Mouse (Mus musculus): ENCODE data around the gene Man1c1. TPM values are rescaled to one million over a fixed set of nuclear protein-coding genes. Genes with fewer than 3 reads are reported as not detected.

The Man1c1 gene
- polyA plus RNA-seq (2015; fragmentation: Nextera tagmentation; extraction: Ambion mirVana): 3.0 and 3.3 TPM in 2 replicates

DNA sequence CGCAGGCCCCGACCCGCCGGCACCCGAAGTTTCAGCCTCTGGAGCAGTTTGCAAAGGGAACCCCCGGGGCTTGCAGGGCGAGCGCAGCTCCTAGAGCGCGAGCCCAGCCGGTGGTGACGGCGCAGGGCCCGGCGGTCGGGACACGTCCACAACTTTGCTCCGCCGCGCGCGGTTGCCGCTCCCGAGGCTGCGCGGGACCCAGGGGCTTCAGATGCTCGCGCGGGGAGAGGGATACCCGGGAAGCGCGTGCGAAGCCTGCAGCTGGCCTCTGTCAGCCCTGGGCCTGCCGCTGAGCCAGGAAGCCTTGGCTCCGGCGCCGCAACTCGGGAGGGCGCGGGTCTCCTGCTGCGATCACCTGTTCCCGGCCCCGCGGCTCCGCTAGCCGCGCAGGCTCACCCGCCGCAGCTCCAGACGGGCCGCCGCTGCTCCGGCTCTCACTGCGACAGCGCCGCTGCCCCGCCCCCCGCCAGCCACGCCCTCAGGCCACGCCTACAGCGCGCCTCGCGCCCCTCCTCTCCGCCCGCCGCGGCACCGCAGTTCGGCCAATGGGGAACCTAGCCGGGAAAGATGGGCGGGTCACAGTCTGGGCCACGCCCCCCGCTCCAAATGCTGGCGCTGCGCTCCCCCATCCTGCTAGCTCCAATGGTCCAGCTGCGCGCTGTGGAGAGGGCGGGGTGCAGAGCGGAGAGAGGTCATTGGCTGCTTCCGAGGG lies at the start of gene Man1c1:
Gene Man1c1 (minus strand): TSS at position 456 of the 712 bp plus-strand sequence.
- Histone ChIP-seq H3K9ac (peak within 1 kb of the TSS; percentile 55), H3K27me3 (peaks cover 27% of the 10 kb centered on the region; the same call in 1 of the 2 replicates), H3K4me1 (peaks cover 28% of the 10 kb centered on the region), H3K4me3 (peak within 1 kb of the TSS; percentile 59), H3K4me2 (peak within 1 kb of the TSS; percentile 100), H3K9me3 (no peaks in the 10 kb centered on the region), H3K36me3 (no peaks in the 10 kb centered on the region), H3K27ac (0 out of 2 replicates have a peak within 1 kb of the TSS, but pooled peaks have one; percentile 22)
- ATAC-seq (ENCODE audit: borderline replicate concordance, extremely low read depth, low FRiP score, low TSS enrichment): peak; percentile 96
- WGBS: under 1% methylated on average over 70 of the region's 81 CpGs

DNA sequence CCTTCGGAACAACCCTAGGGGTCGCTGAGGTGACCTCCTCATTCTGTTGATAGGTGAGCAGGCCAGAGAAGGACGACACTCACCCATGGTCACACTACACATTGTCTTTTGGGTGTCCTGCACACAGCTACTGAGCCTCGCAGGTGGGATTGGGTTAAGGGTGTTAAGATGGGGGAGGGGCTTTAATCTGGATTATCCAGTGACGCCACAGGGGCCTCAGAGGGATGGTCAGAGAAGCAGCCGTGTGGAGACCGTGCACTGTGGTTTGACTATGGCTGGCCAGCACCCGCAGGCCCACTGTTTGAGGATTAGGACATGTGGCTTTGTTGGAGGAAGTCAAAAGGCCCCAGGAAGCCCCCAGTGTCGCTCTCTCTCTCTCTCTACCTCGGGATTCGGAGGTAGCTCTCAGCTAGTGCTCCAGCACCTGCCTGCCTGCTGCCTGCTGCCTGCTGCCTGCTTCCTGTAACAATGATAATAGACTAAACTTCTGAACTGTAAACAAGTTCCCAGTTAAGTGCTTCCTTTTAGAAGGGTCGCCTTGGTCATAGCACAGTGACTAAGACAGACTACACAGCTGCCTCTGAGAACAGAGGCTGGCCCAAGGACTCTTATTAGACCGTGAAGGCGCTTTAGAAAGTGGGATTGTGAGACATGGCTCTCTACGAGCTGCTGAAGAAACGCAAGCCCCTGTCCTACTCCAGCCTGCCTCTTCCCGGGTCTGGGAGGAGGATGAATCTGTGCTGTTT lies 49.6 kb upstream of the Man1c1 start:
- peaks cover 10% of the 10 kb centered on the region; the same call in 1 of the 2 replicates for H3K36me3 ChIP-seq
- 0 out of 2 replicates have a peak overlapping the region, but pooled peaks have one; percentile 8 for H3K9ac ChIP-seq
- H3K4me3 ChIP-seq: no peak overlapping the region
- H3K4me1 ChIP-seq: peaks cover 50% of the 10 kb centered on the region
- peak; percentile 11; the same call in 1 of the 2 replicates for ATAC-seq (ENCODE audit: borderline replicate concordance, extremely low read depth, low FRiP score, low TSS enrichment)
- no peaks in the 10 kb centered on the region for H3K9me3 ChIP-seq
- 36% methylated on average over 17 of the region's 17 CpGs for WGBS
- H3K27ac ChIP-seq: peak overlapping the region; percentile 51
- no peaks in the 10 kb centered on the region for H3K27me3 ChIP-seq
- no peak overlapping the region for H3K4me2 ChIP-seq

DNA sequence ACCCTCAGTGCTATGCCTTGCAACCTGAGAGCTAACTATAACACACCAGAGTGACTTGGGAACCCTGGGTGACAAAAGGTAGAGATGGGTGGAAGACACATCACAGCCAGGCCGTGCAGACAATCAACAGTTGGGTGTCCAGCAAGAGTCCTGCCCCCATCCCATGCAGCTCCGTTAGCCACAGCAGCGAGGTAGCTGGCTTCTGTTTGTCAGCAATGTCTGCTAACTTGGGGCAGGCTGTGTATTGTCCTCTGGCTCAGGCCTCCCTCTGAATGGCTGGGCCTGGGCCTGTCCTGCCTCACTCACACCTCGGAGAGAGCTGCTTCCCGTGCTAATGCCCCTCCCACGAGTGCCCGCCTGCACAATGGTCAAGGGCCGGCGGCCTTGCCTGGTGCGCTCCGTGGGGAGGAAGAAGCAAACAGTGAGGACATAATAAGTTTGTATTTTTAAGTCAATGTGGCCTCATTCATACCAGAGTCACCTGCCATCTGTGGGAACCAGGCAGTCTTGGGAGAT lies 48.9 kb upstream of the Man1c1 start:
- 0 out of 2 replicates have a peak, but pooled peaks have one; percentile 21 for ATAC-seq (ENCODE audit: borderline replicate concordance, extremely low read depth, low FRiP score, low TSS enrichment)
- peaks cover 44% of the 10 kb centered on the region for H3K4me1 ChIP-seq

DNA sequence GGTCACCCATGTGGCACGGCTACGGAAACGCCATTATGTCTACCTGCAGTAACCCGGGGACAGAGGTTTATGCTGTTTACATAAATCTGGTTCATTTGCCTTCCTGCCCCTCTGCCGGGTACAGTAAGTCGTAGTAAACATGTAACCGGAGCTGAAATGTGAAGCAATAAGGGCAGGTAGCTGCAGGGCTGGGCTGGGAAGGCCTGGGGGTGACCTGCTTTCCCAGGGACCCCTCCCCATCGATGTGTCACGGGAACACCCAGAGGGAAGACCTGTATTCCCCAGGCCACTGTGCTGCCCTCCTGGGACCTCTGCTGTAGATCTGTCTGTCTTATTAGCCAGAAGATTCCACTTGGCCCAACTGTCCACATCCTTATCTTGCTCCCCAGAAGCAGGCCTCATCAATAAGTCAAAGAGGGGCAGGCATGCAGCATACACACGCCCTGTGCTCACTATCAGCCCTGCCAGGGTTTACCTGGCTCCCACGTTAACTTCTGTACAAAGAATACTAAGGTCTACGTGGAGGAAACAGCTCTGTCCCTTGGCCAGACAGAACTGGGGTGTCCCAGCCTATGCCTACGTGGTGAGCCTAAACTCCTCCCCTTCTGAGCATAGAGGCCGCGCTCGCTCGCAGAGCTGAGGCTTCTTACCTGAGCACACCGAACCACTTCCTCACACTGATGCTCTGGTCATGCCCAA lies 47.7 kb upstream of the Man1c1 start:
- peaks cover 28% of the 10 kb centered on the region; the same call in 1 of the 2 replicates for H3K36me3 ChIP-seq
- H3K27ac ChIP-seq: no peak overlapping the region
- H3K9ac ChIP-seq: no peak overlapping the region
- no peaks in the 10 kb centered on the region for H3K27me3 ChIP-seq
- no peaks in the 10 kb centered on the region for H3K9me3 ChIP-seq
- H3K4me3 ChIP-seq: no peak overlapping the region
- ATAC-seq (ENCODE audit: borderline replicate concordance, extremely low read depth, low FRiP score, low TSS enrichment): no peak
- H3K4me1 ChIP-seq: peaks cover 44% of the 10 kb centered on the region
- WGBS: 80% methylated on average over 18 of the region's 18 CpGs
- H3K4me2 ChIP-seq: no peak overlapping the region

More for the DNA sequence above, 48.9 kb upstream of the Man1c1 start:
- no peaks in the 10 kb centered on the region for H3K27me3 ChIP-seq
- H3K9me3 ChIP-seq: no peaks in the 10 kb centered on the region
- no peak overlapping the region for H3K4me2 ChIP-seq
- peaks cover 17% of the 10 kb centered on the region; the same call in 1 of the 2 replicates for H3K36me3 ChIP-seq
- 36% methylated on average over 11 of the region's 11 CpGs for WGBS
- H3K27ac ChIP-seq: peak overlapping the region; percentile 29; the same call in 1 of the 2 replicates
- no peak overlapping the region for H3K9ac ChIP-seq
- H3K4me3 ChIP-seq: no peak overlapping the region

DNA sequence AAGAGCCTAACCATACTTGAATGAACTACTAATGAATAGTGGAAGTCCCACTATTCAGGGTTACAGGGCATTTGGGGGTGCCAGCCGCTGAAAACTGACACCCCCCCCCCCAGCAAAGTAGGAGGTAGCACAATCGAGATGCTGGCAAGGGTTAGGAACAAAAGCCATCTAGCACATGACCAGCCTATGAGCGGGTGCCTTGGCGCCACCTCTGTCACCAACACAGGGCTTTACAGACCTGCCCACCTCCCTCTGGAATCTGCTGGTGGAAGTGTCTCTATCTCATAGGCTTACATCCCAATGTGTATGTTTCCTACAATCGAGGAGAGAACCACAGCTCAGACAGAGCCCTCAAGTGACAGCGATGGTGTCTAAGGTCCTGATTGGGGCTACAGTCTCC lies 46.7 kb upstream of the Man1c1 start:
- H3K4me2 ChIP-seq: no peak overlapping the region

DNA sequence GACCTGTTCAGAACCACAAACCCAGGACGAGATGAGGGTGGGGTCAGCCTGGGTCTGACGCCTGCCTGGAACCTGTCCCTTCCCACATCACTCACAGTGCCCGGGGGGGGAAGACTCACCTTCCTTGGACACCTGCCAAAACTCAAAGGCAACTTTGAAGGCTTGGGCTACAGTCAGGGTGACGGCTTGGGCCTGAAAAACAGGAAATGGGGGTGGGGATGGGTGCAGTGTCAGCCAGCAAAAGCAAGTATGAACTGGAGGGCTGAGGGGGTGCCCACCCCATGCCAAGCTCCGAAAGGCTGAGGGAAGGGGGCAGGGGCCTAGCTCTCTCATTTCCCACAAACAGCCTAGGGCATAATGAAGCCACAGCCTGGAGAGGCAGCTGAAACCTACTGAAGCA lies 46.2 kb upstream of the Man1c1 start:
- H3K4me2 ChIP-seq: no peak overlapping the region
- 25% methylated on average over 5 of the region's 5 CpGs for WGBS
- no peak for ATAC-seq (ENCODE audit: borderline replicate concordance, extremely low read depth, low FRiP score, low TSS enrichment)
- peak overlapping the region; percentile 42; the same call in 1 of the 2 replicates for H3K27ac ChIP-seq
- H3K27me3 ChIP-seq: no peaks in the 10 kb centered on the region
- peaks cover 44% of the 10 kb centered on the region for H3K36me3 ChIP-seq
- no peak overlapping the region for H3K9ac ChIP-seq
- no peaks in the 10 kb centered on the region for H3K9me3 ChIP-seq
- peaks cover 34% of the 10 kb centered on the region for H3K4me1 ChIP-seq
- H3K4me3 ChIP-seq: no peak overlapping the region

More for the DNA sequence above, 46.7 kb upstream of the Man1c1 start:
- 75% methylated on average over 6 of the region's 6 CpGs for WGBS
- no peak for ATAC-seq (ENCODE audit: borderline replicate concordance, extremely low read depth, low FRiP score, low TSS enrichment)
- Histone ChIP-seq H3K9me3 (no peaks in the 10 kb centered on the region), H3K36me3 (peaks cover 38% of the 10 kb centered on the region), H3K27me3 (no peaks in the 10 kb centered on the region), H3K27ac (peak overlapping the region; percentile 42; the same call in 1 of the 2 replicates), H3K4me3 (no peak overlapping the region), H3K9ac (no peak overlapping the region), H3K4me1 (peaks cover 39% of the 10 kb centered on the region)

DNA sequence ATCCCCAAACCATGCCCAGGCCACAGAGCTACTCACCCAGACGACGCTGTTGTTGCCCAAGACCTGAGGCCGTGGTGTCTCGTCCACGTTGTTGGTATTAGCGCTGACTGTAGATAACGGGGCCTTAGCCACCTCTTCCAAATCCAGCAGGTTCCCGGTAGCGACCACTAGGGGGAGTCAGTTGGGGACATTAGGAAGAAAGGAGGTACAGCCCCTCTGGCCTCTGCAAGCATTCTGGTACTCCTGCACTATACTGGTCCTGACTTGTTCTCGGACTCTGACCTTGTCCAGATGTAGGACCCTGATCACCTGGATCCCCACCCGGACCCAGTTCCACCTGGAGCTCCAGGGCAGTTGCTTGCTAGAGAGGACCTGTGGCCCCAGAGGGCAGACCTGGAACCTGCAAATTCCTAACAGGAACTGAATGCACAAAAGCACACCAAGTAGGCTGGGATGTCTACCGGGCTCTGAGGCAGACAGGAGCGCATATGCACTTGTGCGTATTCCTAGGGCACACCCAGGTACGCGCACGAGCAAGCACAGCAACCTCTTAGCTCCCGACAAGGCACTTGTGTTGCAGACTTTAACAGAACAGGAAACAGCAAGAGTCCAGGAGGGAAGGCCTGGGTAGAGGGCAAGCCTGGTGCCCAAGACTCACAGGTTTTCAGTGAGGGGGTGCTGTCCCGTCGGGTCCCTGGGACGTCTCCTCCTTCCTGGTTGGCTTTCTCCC lies 45.4 kb upstream of the Man1c1 start:
- Histone ChIP-seq H3K4me3 (no peak overlapping the region), H3K36me3 (peaks cover 45% of the 10 kb centered on the region), H3K9me3 (no peaks in the 10 kb centered on the region), H3K27ac (peak overlapping the region; percentile 15), H3K9ac (no peak overlapping the region), H3K4me2 (no peak overlapping the region), H3K27me3 (no peaks in the 10 kb centered on the region), H3K4me1 (peaks cover 26% of the 10 kb centered on the region)
- WGBS: 59% methylated on average over 21 of the region's 21 CpGs
- ATAC-seq (ENCODE audit: borderline replicate concordance, extremely low read depth, low FRiP score, low TSS enrichment): no peak

DNA sequence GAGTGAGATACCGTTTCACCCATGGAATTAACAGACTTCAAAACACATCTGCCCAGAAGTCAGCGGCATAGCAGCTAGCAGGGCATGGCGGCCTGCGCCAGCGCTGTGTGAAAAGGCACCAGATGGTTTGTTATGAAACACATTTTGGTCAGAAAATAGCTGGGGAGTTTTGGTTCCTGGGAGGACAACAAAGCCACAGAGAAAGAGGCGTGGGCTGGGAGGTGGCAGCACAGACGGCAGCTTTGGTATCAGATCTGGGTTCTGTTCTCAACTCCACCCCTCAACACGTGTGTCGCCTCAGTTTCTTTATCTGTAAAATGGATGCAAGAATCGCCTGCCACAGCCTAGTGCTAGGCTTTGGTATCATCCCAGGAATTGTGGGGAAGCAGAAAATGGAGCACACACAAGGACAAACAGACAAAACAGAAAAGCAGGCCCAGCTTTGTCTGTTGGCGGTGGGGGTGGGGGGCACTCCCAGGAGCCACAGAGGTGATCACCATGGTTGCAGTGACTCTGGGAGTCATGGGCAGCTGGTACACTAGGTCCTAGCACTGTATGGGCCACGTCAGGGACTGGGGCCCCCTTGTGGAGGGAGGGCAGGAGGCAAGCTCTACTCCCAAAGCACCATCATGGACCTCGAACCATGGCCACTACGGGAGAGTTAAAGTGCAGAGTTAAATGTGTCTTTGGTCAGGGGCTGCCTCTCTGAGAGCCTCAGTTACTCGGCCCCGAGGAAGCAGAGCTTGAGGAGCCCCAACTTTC lies 42.0 kb upstream of the Man1c1 start:
- 84% methylated on average over 16 of the region's 16 CpGs for WGBS
- Histone ChIP-seq H3K9me3 (no peaks in the 10 kb centered on the region), H3K4me3 (no peak overlapping the region), H3K27me3 (no peaks in the 10 kb centered on the region), H3K4me1 (peaks cover 8% of the 10 kb centered on the region), H3K36me3 (peaks cover 45% of the 10 kb centered on the region), H3K4me2 (no peak overlapping the region), H3K27ac (no peak overlapping the region), H3K9ac (no peak overlapping the region)
- ATAC-seq (ENCODE audit: borderline replicate concordance, extremely low read depth, low FRiP score, low TSS enrichment): no peak

DNA sequence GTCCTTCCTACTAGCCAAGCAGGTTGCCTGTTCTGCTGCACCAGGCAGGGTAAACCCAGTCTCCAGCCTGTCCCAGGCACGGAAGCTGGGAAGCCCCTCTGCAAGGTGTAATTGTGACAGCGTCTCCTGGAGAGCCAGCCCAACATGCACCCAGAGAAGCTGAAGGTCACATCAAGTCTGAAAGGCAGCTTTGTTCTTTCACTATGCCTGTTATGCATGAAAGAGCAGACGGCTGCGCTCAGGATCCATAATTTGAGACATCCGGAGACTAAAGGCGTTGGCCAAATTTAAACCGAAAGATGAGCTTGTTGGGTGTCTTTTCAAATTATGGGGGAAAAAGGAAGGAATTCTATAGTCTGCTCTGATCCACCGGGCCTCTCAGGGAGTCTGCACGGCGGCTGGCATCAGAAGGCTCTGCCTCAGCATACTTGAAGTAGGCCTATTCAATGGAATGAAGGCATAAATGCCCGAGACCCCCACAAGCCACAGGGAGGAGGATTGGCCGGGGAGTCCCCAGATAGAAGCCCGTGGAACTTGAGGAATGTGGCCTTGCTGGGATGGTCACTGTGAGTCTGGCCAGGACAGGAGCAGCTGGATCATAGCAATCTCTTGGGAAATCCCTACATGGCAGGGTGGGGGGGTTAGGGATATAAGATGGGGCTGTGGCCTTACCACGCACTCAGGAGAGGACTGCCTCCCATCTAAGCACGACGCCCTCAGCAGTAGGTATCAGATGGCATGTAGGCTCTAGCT lies 40.0 kb upstream of the Man1c1 start:
- H3K27ac ChIP-seq: no peak overlapping the region
- WGBS: 59% methylated on average over 16 of the region's 16 CpGs
- ATAC-seq (ENCODE audit: borderline replicate concordance, extremely low read depth, low FRiP score, low TSS enrichment): no peak

DNA sequence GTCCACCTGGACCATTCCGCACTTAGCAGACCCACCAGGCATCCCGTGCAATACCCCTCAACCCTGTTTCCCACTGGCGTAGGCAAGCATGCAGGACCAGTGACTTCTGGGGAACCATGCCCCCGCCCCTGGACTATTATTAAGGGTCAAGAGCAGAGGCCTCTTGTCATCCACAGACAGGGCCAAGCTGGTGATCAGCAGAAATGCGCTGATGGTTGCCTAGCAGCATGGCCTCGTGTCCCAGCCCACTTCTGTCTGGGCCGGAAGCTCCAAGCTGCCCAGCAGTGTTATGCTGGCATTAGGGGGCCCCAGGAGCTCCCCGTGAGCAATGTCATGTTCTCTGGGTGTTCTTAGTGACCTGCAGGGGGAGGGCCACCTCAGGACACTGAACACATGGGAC lies 37.9 kb upstream of the Man1c1 start:
- ATAC-seq (ENCODE audit: borderline replicate concordance, extremely low read depth, low FRiP score, low TSS enrichment): no peak
- Histone ChIP-seq H3K27me3 (no peaks in the 10 kb centered on the region), H3K36me3 (peaks cover 18% of the 10 kb centered on the region), H3K4me2 (no peak overlapping the region), H3K27ac (no peak overlapping the region), H3K4me3 (no peak overlapping the region), H3K9ac (no peak overlapping the region), H3K4me1 (no peaks in the 10 kb centered on the region), H3K9me3 (no peaks in the 10 kb centered on the region)
- 60% methylated on average over 8 of the region's 8 CpGs for WGBS

More for the DNA sequence above, 40.0 kb upstream of the Man1c1 start:
- Histone ChIP-seq H3K9ac (no peak overlapping the region), H3K4me2 (no peak overlapping the region), H3K4me1 (no peaks in the 10 kb centered on the region), H3K4me3 (no peak overlapping the region), H3K9me3 (no peaks in the 10 kb centered on the region), H3K27me3 (no peaks in the 10 kb centered on the region), H3K36me3 (peaks cover 38% of the 10 kb centered on the region)

Measured in lung, embryonic 15.5 days (tissue).